Mouse (Mus musculus) ovary, adult 2 months (tissue): ENCODE results near the gene Riok1. TPM values are rescaled to one million over a fixed set of nuclear protein-coding genes. Genes with fewer than 3 reads are reported as not detected.

ENCODE experiments used
- polyA plus RNA-seq: library from polyadenylated mRNA; depleted of rRNA; stranded (reverse); fragments of >200 nt; gene quantifications from 2 replicates; pipeline ENCODE4 v1.2.3, GENCODE M21; 2012; rRNA removed

Riok1 gene
- 14.7 and 17.0 TPM in 2 replicates for polyA plus RNA-seq

DNA sequence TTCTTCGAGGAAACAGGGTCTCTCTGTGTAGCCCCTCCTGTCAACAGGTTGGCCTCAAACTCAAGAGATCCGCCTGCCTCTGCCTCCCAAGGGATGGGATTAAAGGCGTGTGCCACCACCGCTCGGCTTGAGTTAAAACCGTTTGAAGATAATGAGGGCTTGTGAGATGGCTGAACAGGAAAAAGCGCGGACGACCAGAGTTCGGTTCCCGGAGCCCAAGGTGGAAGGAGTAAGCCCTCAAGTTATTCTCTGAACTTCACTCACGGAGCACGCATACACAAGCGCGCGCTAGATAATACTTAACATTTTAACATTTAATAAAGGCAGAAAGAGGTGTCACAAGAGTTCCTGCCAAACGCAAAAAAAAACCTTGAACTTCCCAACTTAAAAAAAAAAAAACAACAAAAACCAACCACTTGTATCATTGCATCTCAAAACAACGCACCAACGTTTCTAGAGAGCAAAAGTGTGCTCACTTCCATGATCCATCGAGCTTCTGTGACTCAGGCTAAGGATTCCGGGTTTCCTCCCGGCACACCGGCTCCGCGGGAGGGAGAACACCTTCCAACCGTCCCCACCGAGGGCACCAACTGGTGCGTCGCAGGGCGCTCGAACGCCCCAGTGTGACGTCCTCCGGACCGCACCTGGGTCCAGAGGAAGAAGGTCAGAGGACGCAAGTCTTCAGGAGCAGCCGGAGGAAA lies at the start of gene Riok1:
Riok1 (plus strand) TSS at position 653 of the 701 bp plus-strand sequence.

GRCm38 (mm10) chr13:37993704-37994404 lies 42.9 kb upstream of the Riok1 start, which contains the start of gene Ssr1:
Gene Ssr1, minus strand, starts transcription at chr13:37994217.

DNA sequence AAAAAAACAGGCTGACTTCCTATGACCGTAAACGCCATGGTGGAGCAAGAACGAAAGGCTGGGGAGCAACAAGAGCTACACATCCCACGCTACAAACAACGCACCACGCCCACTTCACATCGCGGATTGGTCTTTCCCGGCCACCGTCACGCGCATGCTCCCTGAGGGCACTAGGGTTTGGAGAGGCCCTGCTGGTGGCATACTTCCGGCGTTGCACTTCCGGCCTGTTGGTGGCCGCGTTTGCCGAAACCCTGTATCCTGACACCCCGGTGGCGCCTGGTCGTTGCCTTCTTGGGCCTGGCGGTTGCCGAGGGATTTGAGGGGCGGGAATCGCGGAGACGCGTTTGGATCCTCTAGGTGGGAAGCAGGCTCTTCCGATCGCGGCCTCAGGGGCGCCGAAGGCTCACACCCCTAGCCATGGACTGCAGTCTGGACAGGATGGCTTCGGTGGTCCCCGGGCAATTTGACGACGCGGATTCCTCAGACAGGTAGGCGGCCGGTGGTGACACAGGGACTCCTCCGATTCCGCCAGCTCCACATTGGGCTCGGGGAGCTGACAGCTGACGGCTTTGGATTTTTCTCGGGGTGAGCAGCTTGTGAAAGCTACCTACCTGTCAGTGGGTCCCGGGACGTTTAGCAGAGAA lies 371 bp downstream of the Riok1 start, which contains the start of gene Cage1:
Cage1 (minus strand) TSS at position 26 of the 644 bp plus-strand sequence.

Other genes with a start within 250 kb of the Riok1 start
- gene Ssr1, start 42.8 kb upstream of the Riok1 start, polyA plus RNA-seq: 6.2 and 7.7 TPM in 2 replicates
- 0.17 and 0.28 TPM in 2 replicates for gene Cage1, start 74 bp downstream of the Riok1 start, polyA plus RNA-seq
- 7.4 and 7.8 TPM in 2 replicates for gene Dsp, start 114.3 kb downstream of the Riok1 start, polyA plus RNA-seq
- gene Snrnp48, start 167.9 kb downstream of the Riok1 start, polyA plus RNA-seq: 39.3 and 40.3 TPM in 2 replicates